ENCODE assay signal across 16 mouse cellular contexts in the genomic region with DNA sequence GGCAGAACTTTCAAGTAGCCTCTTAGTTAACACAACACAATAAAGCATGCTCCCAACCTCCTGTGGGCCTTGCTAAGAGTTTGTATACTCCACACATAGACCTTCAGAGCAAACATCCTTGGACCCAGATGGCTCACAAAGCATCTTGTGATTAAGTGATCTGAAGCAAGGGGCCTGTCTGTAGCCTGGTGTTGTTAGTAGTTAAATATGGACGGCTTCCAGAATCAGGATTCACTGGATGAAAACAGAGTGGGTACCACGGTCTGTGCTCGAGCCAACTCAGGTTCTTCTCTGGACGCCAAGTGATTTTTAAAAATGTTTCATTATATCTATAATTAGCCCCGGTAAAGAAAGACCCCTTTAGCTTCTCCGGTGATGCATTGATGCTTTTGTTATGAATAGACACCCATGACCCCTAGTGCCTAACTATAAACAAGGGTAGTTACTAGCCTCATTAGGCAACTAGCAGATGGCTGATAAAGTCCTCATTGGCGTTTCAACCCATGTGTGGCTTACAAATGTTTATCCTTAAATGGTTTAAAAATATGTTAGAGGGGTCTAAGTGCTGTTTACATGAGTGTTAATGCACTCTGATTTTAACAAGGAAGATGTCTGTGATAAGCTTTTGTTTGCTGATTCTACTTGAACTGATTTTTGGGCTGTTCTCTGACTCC.
"Had no signal": no experiment of that assay in that cellular context is flagged by ENCODE, and none has a peak within 500 bp of the region (broad histone marks: within the 10 kb centered on the region; RNA-seq: fewer than 3 reads in every experiment).

No protein-coding gene starts in this region.

- H3K9ac ChIP-seq: lung, embryonic 15.5 days; midbrain, embryonic 13.5 days; midbrain, embryonic 15.5 days; neural tube, embryonic 12.5 days; stomach, embryonic 15.5 days had no signal

- H3K9me3 ChIP-seq: lung, embryonic 15.5 days; megakaryocyte, embryonic 14.5 days; midbrain, embryonic 13.5 days; midbrain, embryonic 15.5 days; neural tube, embryonic 12.5 days; stomach, embryonic 15.5 days had no signal

- ATAC-seq: lung, postnatal 0 days; midbrain, embryonic 13.5 days; midbrain, embryonic 15.5 days had no signal

- H3K36me3 ChIP-seq: lung, embryonic 15.5 days; midbrain, embryonic 13.5 days; midbrain, embryonic 15.5 days; neural tube, embryonic 12.5 days; stomach, embryonic 15.5 days had no signal

- H3K27me3 ChIP-seq: lung, embryonic 15.5 days; megakaryocyte, embryonic 14.5 days; midbrain, embryonic 13.5 days; midbrain, embryonic 15.5 days; neural tube, embryonic 12.5 days; stomach, embryonic 15.5 days had no signal

- H3K4me3 ChIP-seq: lung, embryonic 15.5 days; megakaryocyte, embryonic 14.5 days; midbrain, embryonic 13.5 days; midbrain, embryonic 15.5 days; neural tube, embryonic 12.5 days; stomach, embryonic 15.5 days had no signal

- H3K4me1 ChIP-seq: lung, embryonic 15.5 days; megakaryocyte, embryonic 14.5 days; midbrain, embryonic 13.5 days; midbrain, embryonic 15.5 days; neural tube, embryonic 12.5 days; stomach, embryonic 15.5 days had no signal

- H3K4me2 ChIP-seq: lung, embryonic 15.5 days; midbrain, embryonic 11.5 days; midbrain, embryonic 13.5 days; midbrain, embryonic 15.5 days; neural tube, embryonic 12.5 days; stomach, embryonic 15.5 days had no signal

- H3K27ac ChIP-seq: lung, embryonic 15.5 days; macrophage; midbrain, embryonic 13.5 days; midbrain, embryonic 15.5 days; neural tube, embryonic 12.5 days; stomach, embryonic 15.5 days; stomach, postnatal 0 days had no signal

- DNase-seq: lung, adult 2 months; lung, postnatal 14 days; lung, postnatal 36 days; right cerebral cortex, postnatal 14 days; thymus, adult 2 months; thymus, postnatal 25 days had no signal
